Mouse (Mus musculus): ENCODE data around the gene Osbpl3. TPM values are rescaled to one million over a fixed set of nuclear protein-coding genes. Genes with fewer than 3 reads are reported as not detected.

The Osbpl3 gene
- polyA plus RNA-seq, 1 experiment from 2014 or later = 7.3 TPM

DNA sequence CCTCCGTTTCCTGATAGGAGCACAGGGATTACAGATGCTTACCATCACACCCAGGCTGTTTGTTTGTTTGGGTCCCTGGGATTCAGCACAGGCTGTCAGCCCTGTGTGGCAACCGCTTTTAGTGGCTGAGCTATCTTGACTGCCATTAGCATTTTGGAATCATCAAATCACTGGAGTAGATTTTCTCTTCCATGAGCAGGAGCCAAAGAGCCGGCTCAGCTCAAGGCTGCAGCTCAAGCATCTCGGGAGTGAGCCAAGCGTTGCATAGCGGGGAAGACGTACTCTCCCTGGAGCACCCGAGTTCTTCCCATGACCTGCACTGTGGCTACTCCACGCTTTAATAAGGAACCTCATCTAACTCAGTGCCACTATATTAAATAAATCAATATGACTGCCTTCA is 93.8 kb downstream of the Osbpl3 start:
- H3K4me3 ChIP-seq = no peak overlapping the region
- no peaks in the 10 kb centered on the region for H3K9me3 ChIP-seq
- H3K27me3 ChIP-seq (ENCODE audit: poor library complexity, severe bottlenecking) = no peaks in the 10 kb centered on the region
- no peak overlapping the region for H3K27ac ChIP-seq
- peaks cover 14% of the 10 kb centered on the region for H3K4me1 ChIP-seq
- no peaks in the 10 kb centered on the region for H3K36me3 ChIP-seq (replicated peaks)
- no peak for DNase-seq (ENCODE audit: extremely low spot score, low spot score)
- WGBS = 90% methylated on average over 9 of the region's 9 CpGs

DNA sequence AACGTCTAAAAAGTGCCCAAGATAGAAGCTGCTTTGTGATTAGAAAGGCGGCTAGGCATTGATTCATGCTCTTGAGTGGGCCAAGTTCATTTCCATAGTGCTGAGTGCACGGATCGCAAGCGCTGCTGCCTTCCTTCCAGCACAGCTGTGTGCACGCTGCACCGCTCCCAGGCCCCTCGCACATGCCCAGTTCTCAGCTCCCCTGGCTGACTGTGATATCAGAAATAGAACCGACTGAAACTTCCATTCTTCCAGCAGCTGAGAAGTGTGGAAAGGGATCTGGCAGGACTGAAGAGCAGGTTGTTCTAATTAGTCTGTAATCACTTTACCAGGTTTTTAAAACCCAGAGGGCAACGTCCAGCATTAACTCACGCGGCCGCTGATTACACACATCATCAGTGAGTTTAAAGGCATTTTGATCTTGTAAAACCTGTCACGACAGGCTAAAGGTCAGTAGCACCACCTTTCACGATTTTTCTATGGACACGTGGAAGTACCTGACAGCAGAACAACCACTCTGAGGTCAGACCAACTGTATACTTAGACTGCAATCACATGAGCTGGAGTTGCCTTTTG is 97.8 kb downstream of the Osbpl3 start:
- Histone ChIP-seq H3K36me3 (replicated peaks) (no peaks in the 10 kb centered on the region), H3K27ac (peak overlapping the region; percentile 31; the same call in 1 of the 2 replicates), H3K4me3 (no peak overlapping the region), H3K27me3 (ENCODE audit: poor library complexity, severe bottlenecking) (no peaks in the 10 kb centered on the region), H3K4me1 (peaks cover 35% of the 10 kb centered on the region), H3K9me3 (no peaks in the 10 kb centered on the region)
- DNase-seq (ENCODE audit: extremely low spot score, low spot score) = no peak
- 67% methylated on average over 16 of the region's 16 CpGs for WGBS

DNA sequence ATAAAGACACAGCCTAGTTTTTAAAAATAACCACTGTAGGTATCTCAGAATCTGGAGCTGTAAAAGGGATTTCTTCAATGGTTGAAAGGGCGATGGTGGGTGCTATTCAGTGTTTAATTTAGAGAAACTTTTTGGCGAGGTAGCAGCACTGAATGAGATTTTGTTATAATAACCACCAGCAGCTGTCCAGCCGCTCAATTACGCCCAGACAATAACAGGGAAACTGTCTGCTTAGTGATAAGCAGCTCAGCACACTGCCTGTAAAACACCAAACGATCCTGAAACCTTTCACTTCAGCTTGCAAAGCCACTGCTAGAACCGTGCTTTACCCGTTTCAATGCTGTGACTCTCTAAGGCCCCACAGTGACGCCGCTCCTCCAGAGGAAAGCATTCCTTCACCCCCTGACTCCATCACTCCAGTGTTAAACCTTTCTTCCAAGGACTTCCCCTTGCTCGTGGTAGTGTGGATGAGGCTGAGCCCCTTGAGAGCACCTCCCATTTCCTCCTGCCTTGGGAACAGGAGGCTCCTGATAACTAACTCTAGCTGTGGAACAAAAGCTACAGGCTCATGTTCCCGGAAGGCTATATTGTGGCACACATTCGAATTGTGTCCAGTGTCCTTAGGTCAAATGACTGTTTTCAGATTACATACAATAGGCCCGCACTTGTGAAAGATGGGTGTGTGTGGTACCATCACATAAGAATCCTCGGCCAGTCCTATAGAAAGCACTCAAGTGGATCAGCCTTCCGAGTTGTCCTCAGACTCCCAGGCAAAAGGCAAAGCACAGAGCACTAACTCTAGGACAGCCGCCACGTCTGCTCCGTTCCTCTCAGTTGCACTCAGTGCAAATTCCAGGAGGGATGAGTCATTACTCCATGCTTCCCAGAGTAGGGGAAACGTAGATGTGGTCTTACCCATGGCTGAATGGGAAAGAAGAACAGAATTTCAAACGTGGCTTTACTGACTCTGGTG is 101.0 kb downstream of the Osbpl3 start:
- H3K27ac ChIP-seq = peak overlapping the region; percentile 56
- no peak for DNase-seq (ENCODE audit: extremely low spot score, low spot score)
- peaks cover 35% of the 10 kb centered on the region for H3K4me1 ChIP-seq
- no peak overlapping the region for H3K4me3 ChIP-seq
- no peaks in the 10 kb centered on the region for H3K9me3 ChIP-seq
- 59% methylated on average over 20 of the region's 20 CpGs for WGBS
- H3K36me3 ChIP-seq (replicated peaks) = peaks cover 4% of the 10 kb centered on the region; the same call in 1 of the 2 replicates
- no peaks in the 10 kb centered on the region for H3K27me3 ChIP-seq (ENCODE audit: poor library complexity, severe bottlenecking)

DNA sequence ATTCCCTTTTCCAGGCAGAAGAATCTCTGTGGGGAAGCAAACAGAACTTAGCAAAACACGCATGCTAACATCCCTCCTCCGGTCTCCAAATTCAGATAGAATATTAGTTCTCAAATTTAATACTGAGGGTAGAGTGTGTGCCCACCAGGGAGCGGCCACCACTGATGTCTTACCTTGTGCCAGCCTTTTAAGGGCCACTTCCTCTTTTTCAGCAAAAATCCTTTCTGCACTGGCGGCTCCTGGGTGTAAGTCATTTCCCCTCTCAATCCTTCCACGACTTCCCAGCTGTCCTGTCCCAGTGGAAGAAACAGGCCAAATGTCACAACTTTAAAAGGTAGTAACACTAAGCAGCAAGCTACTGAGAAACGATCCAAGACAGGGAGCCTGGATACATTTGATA is 103.2 kb downstream of the Osbpl3 start:
- H3K27me3 ChIP-seq (ENCODE audit: poor library complexity, severe bottlenecking) = no peaks in the 10 kb centered on the region
- no peak overlapping the region for H3K27ac ChIP-seq
- no peaks in the 10 kb centered on the region for H3K9me3 ChIP-seq
- DNase-seq (ENCODE audit: extremely low spot score, low spot score) = no peak
- H3K4me1 ChIP-seq = peaks cover 25% of the 10 kb centered on the region
- no peak overlapping the region for H3K4me3 ChIP-seq
- WGBS = 74% methylated on average over 6 of the region's 6 CpGs
- peaks cover 4% of the 10 kb centered on the region; the same call in 1 of the 2 replicates for H3K36me3 ChIP-seq (replicated peaks)

DNA sequence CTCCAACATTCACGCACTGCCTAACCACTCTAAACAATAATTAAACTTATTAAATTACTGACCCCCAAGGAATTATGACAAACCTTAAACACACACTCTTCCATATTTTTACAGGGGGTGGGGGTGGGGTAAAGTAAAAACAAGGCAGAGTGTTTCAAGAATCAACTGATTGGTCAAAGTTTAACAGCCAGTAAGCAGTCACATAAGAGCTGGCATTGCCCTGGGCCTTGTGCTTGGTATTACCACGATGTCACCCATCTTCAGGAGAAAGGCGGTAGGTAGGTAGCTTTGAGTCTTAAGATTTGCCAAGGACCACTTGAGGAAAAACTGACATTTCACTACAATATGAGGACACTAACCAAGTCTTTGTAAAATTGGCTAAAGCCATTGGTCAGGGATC is 105.1 kb downstream of the Osbpl3 start:
- H3K27me3 ChIP-seq (ENCODE audit: poor library complexity, severe bottlenecking) = no peaks in the 10 kb centered on the region
- no peak for DNase-seq (ENCODE audit: extremely low spot score, low spot score)
- WGBS = 83% methylated on average over 3 of the region's 3 CpGs
- H3K27ac ChIP-seq = no peak overlapping the region
- peaks cover 4% of the 10 kb centered on the region; the same call in 1 of the 2 replicates for H3K36me3 ChIP-seq (replicated peaks)
- no peaks in the 10 kb centered on the region for H3K9me3 ChIP-seq
- peaks cover 17% of the 10 kb centered on the region for H3K4me1 ChIP-seq
- no peak overlapping the region for H3K4me3 ChIP-seq

DNA sequence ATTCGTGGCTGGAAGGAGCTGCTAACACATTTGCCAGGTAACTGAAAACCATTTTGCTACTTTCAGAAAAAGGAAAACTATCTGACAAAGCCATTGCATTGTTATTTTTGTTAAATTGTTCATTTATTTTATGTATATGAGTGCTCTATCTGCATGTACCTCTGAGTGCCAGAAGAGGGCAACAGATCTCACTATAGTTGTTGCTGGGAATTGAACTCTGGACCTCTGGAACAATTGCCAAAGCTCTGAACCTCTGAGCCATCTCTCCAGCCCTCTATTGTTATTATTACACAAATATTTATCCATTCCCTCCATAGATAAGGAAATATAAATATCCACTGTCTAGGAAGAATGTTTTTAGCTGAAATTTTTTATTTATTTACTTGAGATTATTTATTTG is 107.4 kb downstream of the Osbpl3 start:
- Histone ChIP-seq H3K4me3 (no peak overlapping the region), H3K27ac (no peak overlapping the region), H3K4me1 (no peaks in the 10 kb centered on the region), H3K27me3 (ENCODE audit: poor library complexity, severe bottlenecking) (no peaks in the 10 kb centered on the region), H3K36me3 (replicated peaks) (peaks cover 4% of the 10 kb centered on the region; the same call in 1 of the 2 replicates), H3K9me3 (no peaks in the 10 kb centered on the region)
- DNase-seq (ENCODE audit: extremely low spot score, low spot score) = no peak
- 86% methylated on average over 1 of the region's 1 CpGs for WGBS

DNA sequence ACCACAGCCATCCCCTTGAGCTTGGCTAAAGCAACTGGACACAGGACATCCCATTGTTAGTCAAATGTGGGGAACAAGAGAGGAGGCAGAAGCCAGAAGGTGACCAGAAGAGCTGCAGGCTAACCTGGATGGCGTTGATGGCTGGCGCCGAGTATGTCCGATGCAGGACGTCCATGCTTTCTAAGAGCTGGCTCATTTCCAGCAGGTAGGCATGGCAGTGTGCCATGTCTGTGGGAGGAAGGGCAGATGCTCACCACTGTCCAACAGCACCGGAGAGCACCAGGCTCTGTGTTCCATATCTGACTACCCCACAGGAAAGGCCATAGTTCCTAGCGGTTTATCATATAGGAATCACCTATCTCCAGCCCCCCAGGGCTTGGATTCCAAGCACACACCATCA is 109.8 kb downstream of the Osbpl3 start:
- H3K27me3 ChIP-seq (ENCODE audit: poor library complexity, severe bottlenecking) = no peaks in the 10 kb centered on the region
- no peaks in the 10 kb centered on the region for H3K36me3 ChIP-seq (replicated peaks)
- H3K4me3 ChIP-seq = no peak overlapping the region
- H3K27ac ChIP-seq = no peak overlapping the region
- H3K9me3 ChIP-seq = no peaks in the 10 kb centered on the region
- H3K4me1 ChIP-seq = no peaks in the 10 kb centered on the region
- DNase-seq (ENCODE audit: extremely low spot score, low spot score) = no peak
- 97% methylated on average over 7 of the region's 7 CpGs for whole genome bisulfite sequencing

DNA sequence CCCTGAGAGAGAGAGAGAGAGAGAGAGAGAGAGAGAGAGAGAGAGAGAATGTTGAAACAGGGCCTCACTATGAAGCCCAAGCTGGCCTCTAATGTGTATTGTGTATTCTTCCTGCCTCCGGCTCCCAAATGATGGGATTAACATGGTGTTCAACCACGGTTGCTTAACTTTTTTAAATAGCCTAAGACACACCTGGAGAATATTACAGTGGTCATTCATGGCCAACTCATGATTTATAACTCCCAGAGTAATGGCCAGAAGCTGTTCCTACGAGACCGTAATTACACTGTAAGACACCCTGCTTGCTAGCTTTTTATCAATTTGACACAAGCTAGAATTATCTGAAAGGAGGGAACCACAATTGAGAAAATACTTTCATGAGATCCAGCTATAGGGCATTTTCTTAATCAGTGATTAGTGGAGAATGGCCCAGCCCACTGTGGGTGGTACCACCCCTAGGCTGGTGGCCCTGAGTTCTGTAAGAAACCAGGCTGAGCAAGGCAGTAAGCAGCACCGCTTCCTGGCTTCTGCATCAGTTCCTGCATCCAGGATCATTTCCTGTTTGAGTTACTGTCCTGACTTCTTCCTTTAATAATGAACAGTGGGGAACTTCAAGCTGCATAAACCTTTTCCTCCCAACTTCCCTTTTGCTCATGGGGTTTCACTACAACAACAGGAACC is 115.6 kb downstream of the Osbpl3 start:
- no peaks in the 10 kb centered on the region; the same call in 1 of the 2 replicates for H3K36me3 ChIP-seq (replicated peaks)

DNA sequence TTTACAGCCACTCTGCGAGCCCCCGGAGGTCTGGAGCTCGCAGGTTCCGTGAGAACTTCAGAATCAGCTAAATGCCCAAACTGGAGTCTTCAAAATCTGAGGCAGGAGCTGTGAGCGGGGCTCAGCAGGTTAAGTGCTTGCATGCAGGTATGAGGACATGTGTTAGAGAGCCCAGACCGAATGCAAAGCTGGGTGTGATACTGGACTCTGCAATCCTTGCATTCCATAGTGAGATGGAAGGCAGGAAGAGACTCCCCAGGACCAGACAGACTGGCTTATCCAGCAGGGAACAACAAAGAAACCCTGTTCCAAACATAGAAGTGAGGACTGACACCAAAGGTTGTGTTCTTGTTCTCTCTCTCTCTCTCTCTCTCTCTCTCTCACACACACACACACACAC is 118.6 kb downstream of the Osbpl3 start:
- DNase-seq (ENCODE audit: extremely low spot score, low spot score) = no peak
- H3K4me3 ChIP-seq = no peak overlapping the region
- H3K36me3 ChIP-seq (replicated peaks) = no peaks in the 10 kb centered on the region; the same call in 1 of the 2 replicates
- no peaks in the 10 kb centered on the region for H3K4me1 ChIP-seq
- no peaks in the 10 kb centered on the region for H3K9me3 ChIP-seq
- H3K27me3 ChIP-seq (ENCODE audit: poor library complexity, severe bottlenecking) = no peaks in the 10 kb centered on the region
- no peak overlapping the region for H3K27ac ChIP-seq
- 94% methylated on average over 6 of the region's 6 CpGs for WGBS

More for the DNA sequence above, 115.6 kb downstream of the Osbpl3 start:
- DNase-seq (ENCODE audit: extremely low spot score, low spot score) = no peak
- 88% methylated on average over 5 of the region's 5 CpGs for WGBS
- Histone ChIP-seq H3K4me3 (no peak overlapping the region), H3K4me1 (no peaks in the 10 kb centered on the region), H3K9me3 (no peaks in the 10 kb centered on the region), H3K27me3 (ENCODE audit: poor library complexity, severe bottlenecking) (no peaks in the 10 kb centered on the region), H3K27ac (no peak overlapping the region)

DNA sequence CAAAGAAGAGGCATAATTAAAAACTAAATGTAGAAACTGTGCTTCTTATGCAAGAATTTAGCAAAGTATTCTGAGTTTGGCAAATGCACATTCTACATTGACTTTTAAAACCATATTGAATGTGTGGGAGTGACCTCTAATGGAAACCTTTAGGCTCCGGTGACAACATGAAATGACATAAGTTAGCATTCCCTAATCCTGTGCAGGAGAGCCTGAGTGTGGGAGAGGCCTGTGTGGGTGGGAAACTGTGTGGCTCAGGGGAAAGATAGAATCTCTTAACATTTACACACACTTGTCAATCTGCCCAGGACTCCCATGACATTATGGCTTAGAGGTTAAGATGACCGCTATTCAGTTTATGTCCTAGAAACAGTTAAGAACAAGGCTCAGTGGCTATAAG is 119.6 kb downstream of the Osbpl3 start:
- 92% methylated on average over 2 of the region's 2 CpGs for WGBS
- H3K9me3 ChIP-seq = no peaks in the 10 kb centered on the region

DNA sequence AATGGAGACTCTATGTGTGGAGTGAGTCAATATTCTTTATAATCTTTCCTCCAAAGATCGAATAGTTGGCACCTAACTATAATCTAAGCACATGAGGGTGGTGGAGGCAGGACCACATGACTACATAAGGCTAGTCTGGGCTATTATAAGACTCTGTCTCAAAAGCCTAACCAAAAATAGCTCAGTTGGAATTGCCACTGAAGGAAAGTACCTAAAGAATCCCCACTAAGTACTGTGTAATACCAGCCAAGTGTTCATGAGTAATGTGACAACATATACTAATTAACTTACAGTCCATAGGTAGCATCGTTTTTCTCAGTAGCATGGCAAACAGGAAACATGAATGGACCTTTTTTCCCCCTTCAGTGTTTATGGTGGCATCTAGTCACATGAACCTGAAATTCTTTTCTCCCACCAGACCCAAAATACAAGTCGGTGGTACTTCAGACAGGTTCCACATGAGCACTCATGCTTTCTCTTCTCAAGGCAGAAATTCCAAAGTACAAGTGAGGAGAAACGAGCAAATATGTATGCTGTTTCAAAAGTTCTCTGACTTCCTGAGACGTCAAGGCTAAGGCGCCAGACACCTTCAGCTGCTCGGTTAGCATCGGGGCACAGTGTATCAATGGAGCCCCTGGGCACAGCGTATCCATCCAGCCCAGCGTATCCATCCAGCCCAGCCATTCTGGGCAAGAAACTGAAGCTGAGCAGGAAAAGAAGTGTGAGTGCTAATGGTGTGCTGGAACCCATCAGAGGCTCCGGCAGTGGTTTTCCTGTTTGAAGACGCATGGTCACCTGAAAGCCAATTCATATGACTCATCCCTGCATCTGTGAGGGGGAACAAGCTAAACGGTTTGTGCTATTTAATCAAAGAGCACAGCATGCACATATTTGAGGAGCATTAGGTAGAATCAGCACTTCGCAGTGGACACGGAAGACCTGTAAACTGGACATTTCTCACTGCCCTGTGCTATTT is 120.9 kb downstream of the Osbpl3 start:
- Histone ChIP-seq H3K4me1 (no peaks in the 10 kb centered on the region), H3K27ac (no peak overlapping the region), H3K36me3 (replicated peaks) (no peaks in the 10 kb centered on the region; the same call in 1 of the 2 replicates), H3K9me3 (no peaks in the 10 kb centered on the region), H3K4me3 (no peak overlapping the region), H3K27me3 (ENCODE audit: poor library complexity, severe bottlenecking) (no peaks in the 10 kb centered on the region)
- DNase-seq (ENCODE audit: extremely low spot score, low spot score) = no peak
- 92% methylated on average over 15 of the region's 15 CpGs for WGBS

More for the DNA sequence above, 119.6 kb downstream of the Osbpl3 start:
- DNase-seq (ENCODE audit: extremely low spot score, low spot score) = no peak
- Histone ChIP-seq H3K27me3 (ENCODE audit: poor library complexity, severe bottlenecking) (no peaks in the 10 kb centered on the region), H3K27ac (no peak overlapping the region), H3K4me1 (no peaks in the 10 kb centered on the region), H3K4me3 (no peak overlapping the region), H3K36me3 (replicated peaks) (no peaks in the 10 kb centered on the region; the same call in 1 of the 2 replicates)

DNA sequence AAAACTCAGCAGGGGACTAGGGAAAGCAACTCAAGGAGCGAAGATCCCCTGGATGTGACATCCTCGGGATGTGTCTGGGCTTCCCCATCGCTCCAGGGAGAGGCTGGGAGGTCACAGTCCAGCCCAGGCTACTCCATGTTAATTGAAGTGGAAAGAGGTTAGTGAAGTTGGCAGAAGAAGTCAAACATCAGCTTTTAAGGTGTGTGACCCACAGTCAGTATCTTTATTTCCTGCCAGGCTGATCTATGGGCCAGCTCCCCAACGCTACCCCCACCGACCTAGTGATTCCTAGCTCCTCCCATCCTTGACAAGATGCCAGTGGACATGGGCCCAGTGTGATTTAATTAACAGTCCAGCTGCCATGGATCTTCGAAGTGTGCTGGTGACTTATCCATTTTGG is 122.7 kb downstream of the Osbpl3 start:
- Histone ChIP-seq H3K4me1 (peaks cover 8% of the 10 kb centered on the region), H3K27me3 (ENCODE audit: poor library complexity, severe bottlenecking) (no peaks in the 10 kb centered on the region), H3K36me3 (replicated peaks) (no peaks in the 10 kb centered on the region), H3K9me3 (no peaks in the 10 kb centered on the region), H3K4me3 (no peak overlapping the region), H3K27ac (no peak overlapping the region)
- WGBS = 89% methylated on average over 6 of the region's 6 CpGs
- no peak for DNase-seq (ENCODE audit: extremely low spot score, low spot score)
